Mouse (Mus musculus) neural tube, embryonic 11.5 days (tissue): ENCODE measurements around the gene Platr17. TPM values are rescaled to one million over a fixed set of nuclear protein-coding genes. Genes with fewer than 3 reads are reported as not detected.

Experiments
- ATAC-seq: fragments of 200-750 bp; cut with Nextera tagmentation; 2 replicates; pipeline ENCODE4 v1.8.0; 2017; ENCODE audit warnings: moderate number of reproducible peaks, mild to moderate bottlenecking, moderate TSS enrichment, moderate library complexity; ENCODE audit not compliant: insufficient read depth, low FRiP score, low TSS enrichment
- DNase-seq: peaks from one replicate; pipeline ENCODE4 v3.0.0-alpha.2; 2015; ENCODE audit warnings: low spot score
- H3K27ac ChIP-seq: fragments of 300-500 bp; sonication (generic); 2 replicates; pipeline ENCODE4 v1.5.1; 2014; ENCODE audit warnings: low read depth, mild to moderate bottlenecking, low read length
- H3K27me3 ChIP-seq: fragments of 300-500 bp; sonication (generic); 2 replicates; pipeline ENCODE4 v1.6.1; 2014; ENCODE audit warnings: mild to moderate bottlenecking, low read length, mixed read lengths; ENCODE audit not compliant: control insufficient read depth, insufficient read depth
- H3K36me3 ChIP-seq: fragments of 300-500 bp; sonication (generic); 2 replicates; pipeline ENCODE4 v1.6.1; 2014; ENCODE audit warnings: mild to moderate bottlenecking, low read length, moderate library complexity, mixed read lengths; ENCODE audit not compliant: control insufficient read depth, insufficient read depth
- H3K4me1 ChIP-seq: fragments of 300-500 bp; sonication (generic); 2 replicates; pipeline ENCODE4 v1.6.1; 2014; ENCODE audit warnings: low read length, mixed read lengths; ENCODE audit not compliant: control insufficient read depth, insufficient read depth
- H3K4me2 ChIP-seq: fragments of 300-500 bp; sonication (generic); 2 replicates; pipeline ENCODE4 v1.6.1; 2014; ENCODE audit warnings: low read depth, mild to moderate bottlenecking, moderate library complexity
- H3K4me3 ChIP-seq: fragments of 300-500 bp; sonication (generic); 2 replicates; pipeline ENCODE4 v1.5.1; 2014; ENCODE audit warnings: low read depth, low read length
- H3K9ac ChIP-seq: fragments of 300-500 bp; sonication (generic); 2 replicates; pipeline ENCODE4 v1.6.1; 2014; ENCODE audit warnings: mild to moderate bottlenecking, low read length
- H3K9me3 ChIP-seq: fragments of 300-500 bp; sonication (generic); 2 replicates; pipeline ENCODE4 v1.6.1; 2016; ENCODE audit warnings: low read length; ENCODE audit not compliant: control insufficient read depth
- WGBS: fragments of 180-500 bp; shearing (Covaris S2); extraction: QIAGEN DNeasy Blood & Tissue Kit; methylation state at CpG from one replicate; pipeline ENCODE4 v1.1.7; 2014; 5-methylcytosine and 5-hydroxymethylcytosine counted together
- polyA plus RNA-seq: library from polyadenylated mRNA; unstranded; fragments of >200 nt; fragmentation: Nextera tagmentation; extraction: Ambion mirVana; gene quantifications from 2 replicates; pipeline ENCODE4 v1.2.1, GENCODE M21; 2014

Gene Platr17
- polyA plus RNA-seq, 1 experiment from 2014 or later: not detected

DNA sequence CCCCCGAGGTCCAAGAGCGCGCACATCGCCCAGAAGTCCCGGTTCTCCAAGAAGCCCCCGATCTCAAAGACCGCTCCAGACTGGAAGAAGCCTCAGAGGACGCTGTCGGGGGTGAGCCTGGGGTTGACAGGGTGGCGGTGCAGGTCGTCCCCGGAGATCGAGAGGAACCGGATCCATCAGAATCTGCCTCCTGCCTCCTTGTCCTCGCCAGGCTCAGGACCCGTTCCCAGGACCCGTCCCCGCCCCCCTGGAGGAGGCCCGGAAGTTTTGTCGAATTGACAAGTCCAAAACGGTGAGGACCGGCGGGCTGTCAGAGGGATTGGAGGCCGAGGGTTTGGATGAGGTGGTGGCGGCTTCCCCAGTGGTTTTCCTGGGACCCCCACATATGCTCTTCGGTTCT, 36.0 kb downstream of the Platr17 start:
- H3K4me2 ChIP-seq: peak overlapping the region; percentile 95
- H3K36me3 ChIP-seq: peaks cover 14% of the 10 kb centered on the region
- peaks cover 12% of the 10 kb centered on the region for H3K4me1 ChIP-seq
- WGBS: 3% methylated on average over 26 of the region's 26 CpGs
- peak overlapping the region; percentile 81 for H3K4me3 ChIP-seq
- no peaks in the 10 kb centered on the region for H3K27me3 ChIP-seq
- H3K9ac ChIP-seq: peak overlapping the region; percentile 70
- DNase-seq (no peak), ATAC-seq (0 out of 2 replicates have a peak, but pooled peaks have one; percentile 10)
- no peaks in the 10 kb centered on the region for H3K9me3 ChIP-seq
- no peak overlapping the region for H3K27ac ChIP-seq

DNA sequence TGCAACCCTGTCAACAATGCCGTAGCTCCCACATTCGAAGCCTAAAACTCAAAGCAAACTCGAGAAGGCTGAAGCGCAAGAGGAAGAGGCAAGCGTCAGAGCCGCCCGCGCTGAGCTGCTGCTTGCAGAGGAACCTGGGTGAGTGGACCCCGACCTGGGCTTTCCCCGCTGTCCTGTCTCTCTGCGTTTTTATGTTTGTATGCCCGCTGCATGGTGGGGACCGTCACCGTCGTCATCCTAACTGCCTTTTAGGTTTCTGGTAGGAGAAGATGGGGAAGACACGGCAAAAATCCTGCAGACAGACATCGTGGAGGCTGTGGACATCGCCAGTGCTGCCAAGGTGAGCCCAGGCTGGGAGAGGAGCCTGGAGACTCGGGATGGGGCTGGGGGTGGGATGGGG, 36.4 kb downstream of the Platr17 start:
- Histone ChIP-seq H3K4me3 (peak overlapping the region; percentile 81), H3K9ac (peak overlapping the region; percentile 70), H3K9me3 (no peaks in the 10 kb centered on the region), H3K36me3 (peaks cover 14% of the 10 kb centered on the region), H3K4me2 (peak overlapping the region; percentile 95), H3K27ac (no peak overlapping the region), H3K27me3 (no peaks in the 10 kb centered on the region), H3K4me1 (peaks cover 12% of the 10 kb centered on the region)
- DNase-seq (no peak), ATAC-seq (no peak)
- 62% methylated on average over 19 of the region's 19 CpGs for WGBS

DNA sequence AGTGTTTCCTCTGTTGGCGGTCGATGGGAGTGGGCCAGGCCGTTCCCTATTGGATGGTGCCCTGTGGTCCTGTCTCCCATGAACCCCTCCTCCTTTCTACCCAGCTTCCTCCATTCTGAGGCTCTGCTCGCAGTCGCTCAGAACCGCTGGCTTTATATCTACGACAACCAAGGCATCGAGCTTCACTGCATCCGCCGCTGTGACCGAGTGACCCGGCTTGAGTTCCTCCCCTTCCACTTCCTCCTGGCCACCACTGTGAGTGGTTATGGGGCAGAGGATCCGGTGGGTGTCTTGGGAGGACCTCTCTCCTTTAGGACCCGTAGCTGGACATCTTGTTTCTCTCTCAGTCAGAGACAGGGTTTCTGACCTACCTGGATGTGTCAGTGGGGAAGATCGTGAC, 38.5 kb downstream of the Platr17 start:
- H3K27me3 ChIP-seq: no peaks in the 10 kb centered on the region
- 92% methylated on average over 15 of the region's 15 CpGs for WGBS
- H3K36me3 ChIP-seq: peaks cover 14% of the 10 kb centered on the region
- DNase-seq (no peak), ATAC-seq (no peak)
- H3K27ac ChIP-seq: no peak overlapping the region
- H3K4me3 ChIP-seq: no peak overlapping the region
- H3K4me1 ChIP-seq: peaks cover 12% of the 10 kb centered on the region
- no peaks in the 10 kb centered on the region for H3K9me3 ChIP-seq
- no peak overlapping the region for H3K4me2 ChIP-seq
- H3K9ac ChIP-seq: no peak overlapping the region

DNA sequence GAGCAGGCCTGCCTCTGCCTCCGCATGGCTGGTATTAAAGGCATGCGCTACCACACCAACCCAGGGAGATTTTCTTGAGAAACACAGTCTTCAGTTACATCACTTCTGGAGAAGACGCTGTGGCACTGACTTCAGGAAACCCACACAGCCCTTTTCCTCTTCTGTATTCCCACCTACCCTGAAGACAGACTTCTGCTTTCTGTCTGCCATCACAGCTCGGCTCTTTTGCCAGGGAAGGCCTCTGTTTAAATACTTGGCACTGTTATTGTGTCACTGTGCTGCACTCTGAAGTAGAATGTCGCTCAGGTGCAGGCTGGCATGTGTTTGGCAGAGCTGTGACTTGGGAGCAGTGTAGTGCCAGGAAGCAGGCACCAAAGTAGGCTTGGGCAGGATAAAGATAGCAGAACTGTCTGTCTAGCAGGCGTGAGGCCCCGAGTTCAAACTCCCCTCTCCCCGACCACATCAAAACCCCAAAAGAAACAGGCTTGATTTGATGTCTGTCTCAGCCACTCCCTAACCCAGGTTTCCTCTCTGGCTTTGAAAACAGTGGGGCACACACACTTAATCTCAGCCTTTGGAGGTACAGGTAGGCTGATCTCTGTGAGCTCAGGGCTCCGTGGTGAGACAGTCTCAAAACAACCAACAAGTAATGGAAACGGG, 42.6 kb downstream of the Platr17 start:
- H3K36me3 ChIP-seq: peaks cover 14% of the 10 kb centered on the region

DNA sequence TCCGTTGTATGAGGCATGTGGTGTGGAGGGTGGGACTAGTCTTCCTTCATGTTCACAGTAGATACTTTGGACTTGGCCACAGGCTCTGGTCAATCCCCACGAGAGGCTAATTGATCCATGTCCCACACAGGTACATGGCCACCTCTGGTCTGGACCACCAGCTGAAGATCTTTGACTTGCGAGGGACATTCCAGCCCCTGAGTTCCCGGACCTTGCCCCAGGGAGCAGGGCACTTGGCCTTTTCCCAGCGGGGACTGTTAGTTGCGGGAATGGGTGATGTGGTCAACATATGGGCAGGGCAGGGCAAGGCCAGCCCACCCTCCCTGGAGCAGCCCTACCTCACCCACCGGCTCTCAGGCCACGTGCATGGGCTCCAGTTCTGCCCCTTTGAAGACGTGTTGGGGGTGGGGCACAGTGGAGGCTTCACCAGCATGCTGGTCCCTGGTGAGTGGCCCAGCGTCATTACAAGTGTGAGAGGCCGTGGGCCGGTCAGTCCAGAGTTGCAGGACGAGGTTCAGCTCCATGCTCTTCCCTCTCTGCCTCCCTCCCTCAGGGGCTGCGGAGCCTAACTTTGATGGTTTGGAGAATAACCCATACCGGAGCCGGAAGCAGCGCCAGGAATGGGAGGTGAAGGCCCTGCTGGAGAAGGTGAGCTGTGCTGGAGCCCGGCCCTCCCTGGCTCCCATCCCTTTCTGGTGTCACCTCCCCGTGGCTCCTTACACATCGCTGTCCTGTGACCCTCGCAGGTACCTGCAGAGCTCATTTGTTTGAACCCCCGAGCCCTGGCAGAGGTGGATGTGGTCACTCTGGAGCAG, 43.4 kb downstream of the Platr17 start:
- Histone ChIP-seq H3K4me2 (no peak overlapping the region), H3K27me3 (no peaks in the 10 kb centered on the region), H3K9ac (no peak overlapping the region), H3K4me3 (no peak overlapping the region), H3K9me3 (no peaks in the 10 kb centered on the region), H3K27ac (no peak overlapping the region), H3K4me1 (peaks cover 29% of the 10 kb centered on the region), H3K36me3 (peaks cover 17% of the 10 kb centered on the region)
- DNase-seq (no peak), ATAC-seq (no peak)
- 86% methylated on average over 22 of the region's 22 CpGs for WGBS

More for the DNA sequence above, 42.6 kb downstream of the Platr17 start:
- DNase-seq: no peak
- Histone ChIP-seq H3K27ac (no peak overlapping the region), H3K27me3 (no peaks in the 10 kb centered on the region), H3K4me3 (no peak overlapping the region), H3K4me2 (no peak overlapping the region), H3K9ac (no peak overlapping the region), H3K9me3 (no peaks in the 10 kb centered on the region), H3K4me1 (peaks cover 21% of the 10 kb centered on the region)
- no peak for ATAC-seq
- 94% methylated on average over 10 of the region's 10 CpGs for WGBS

DNA sequence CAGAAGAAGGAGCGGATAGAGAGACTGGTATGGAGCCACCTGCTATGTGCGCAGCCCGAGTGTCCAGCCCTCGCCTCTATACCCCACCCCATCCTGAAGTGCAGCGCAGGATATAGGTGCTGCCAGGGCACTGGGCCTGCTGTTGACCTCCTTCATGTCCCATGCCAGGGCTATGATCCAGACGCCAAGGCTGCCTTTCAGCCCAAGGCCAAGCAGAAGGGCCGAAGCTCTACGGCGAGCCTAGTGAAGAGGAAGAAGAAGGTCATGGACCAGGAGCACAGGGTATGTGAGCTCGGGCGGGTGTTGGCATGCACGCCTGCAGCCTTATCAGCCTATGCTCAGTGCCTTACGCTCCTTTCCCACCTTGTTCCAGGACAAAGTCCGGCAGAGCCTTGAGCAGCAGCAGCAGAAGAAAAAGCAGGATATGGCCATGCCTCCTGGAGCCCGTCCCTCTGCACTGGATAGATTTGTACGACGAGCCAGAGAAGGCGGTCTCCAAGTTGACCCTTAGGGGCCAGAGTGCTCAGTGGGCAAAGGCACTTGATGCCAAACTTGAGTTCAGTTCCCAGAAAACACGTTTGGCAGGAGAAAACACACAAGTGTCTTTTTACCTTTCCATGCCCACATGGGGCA, 44.1 kb downstream of the Platr17 start:
- H3K27me3 ChIP-seq: no peaks in the 10 kb centered on the region
- ATAC-seq (no peak), DNase-seq (no peak)
- no peak overlapping the region for H3K27ac ChIP-seq
- 92% methylated on average over 19 of the region's 19 CpGs for WGBS
- peaks cover 16% of the 10 kb centered on the region for H3K36me3 ChIP-seq
- no peaks in the 10 kb centered on the region for H3K9me3 ChIP-seq
- peaks cover 31% of the 10 kb centered on the region for H3K4me1 ChIP-seq
- H3K4me3 ChIP-seq: no peak overlapping the region
- H3K4me2 ChIP-seq: no peak overlapping the region
- no peak overlapping the region for H3K9ac ChIP-seq

DNA sequence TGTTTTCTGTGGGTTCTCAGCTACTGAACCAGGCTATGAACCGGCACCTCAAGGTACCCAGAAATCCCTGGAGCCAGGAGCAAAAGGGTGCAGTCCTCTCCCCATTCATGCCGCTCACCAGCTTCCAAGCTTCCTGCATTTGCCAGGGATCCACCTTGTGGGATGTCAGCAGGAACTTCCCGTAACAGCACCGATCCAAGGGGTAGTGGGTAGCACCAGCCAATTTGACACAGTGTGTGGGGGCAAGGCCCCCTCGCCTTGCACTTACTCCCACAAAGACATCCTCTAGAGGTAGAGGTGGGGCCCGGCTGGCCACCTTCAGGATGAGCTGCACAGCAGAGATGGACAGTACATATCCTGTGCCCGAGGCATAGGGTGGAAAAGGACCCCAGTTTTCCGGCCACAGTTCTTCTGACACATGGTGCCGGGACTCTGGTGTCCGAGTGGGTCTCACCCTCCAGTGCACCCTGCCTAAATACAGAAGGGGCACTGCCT, 45.2 kb downstream of the Platr17 start:
- no peak for ATAC-seq
- Histone ChIP-seq H3K4me3 (peak overlapping the region; percentile 39; the same call in 1 of the 2 replicates), H3K4me1 (peaks cover 39% of the 10 kb centered on the region), H3K9ac (peak overlapping the region; percentile 69), H3K27ac (0 out of 2 replicates have a peak overlapping the region, but pooled peaks have one; percentile 17), H3K9me3 (no peaks in the 10 kb centered on the region), H3K4me2 (peak overlapping the region; percentile 82), H3K27me3 (no peaks in the 10 kb centered on the region), H3K36me3 (peaks cover 10% of the 10 kb centered on the region; the same call in 1 of the 2 replicates)
- WGBS: 72% methylated on average over 10 of the region's 10 CpGs
- no peak for DNase-seq

DNA sequence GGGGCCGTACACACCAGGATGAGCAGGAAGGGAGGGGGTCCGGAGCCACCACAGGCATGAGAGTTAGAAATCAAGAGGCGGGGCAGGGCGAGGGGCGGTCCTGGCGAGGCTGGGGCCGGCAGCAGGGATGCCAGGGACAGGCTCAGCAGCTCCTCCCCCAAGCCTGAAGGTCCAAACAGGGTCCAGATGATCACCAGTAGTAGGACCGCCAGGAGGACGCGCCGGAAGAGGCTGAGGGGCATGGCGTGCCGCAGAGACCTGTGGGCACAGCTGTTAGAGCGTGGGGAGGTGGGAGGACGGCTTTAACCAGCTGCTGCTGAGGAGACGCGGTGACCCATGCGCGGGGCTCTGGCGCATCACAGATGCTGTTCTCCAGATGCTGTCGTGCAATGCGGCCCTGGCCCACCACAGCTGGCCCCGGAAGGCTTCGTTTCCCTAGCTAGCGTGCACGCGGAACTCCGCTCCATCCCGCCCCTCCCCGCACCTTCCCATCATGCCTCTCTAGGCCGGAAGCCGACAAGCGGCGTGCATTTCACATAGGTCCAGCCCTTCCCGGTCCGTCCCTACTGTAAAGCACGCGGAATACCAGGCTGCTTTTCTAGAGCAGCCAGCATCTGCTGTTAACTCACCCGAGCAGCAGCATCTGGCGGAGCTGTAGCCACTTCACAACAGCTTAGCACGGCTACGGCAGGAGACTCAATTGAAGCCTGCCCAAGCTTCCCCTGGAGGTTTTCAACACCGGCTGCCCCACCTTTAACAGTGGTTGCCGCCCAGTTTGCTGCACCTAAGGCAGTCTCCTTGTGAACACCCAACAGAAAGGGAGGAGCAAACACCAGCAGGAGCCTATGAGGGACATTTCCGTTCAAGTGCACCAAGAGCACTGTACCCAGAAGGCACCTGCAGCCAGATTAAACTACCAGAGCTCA, 46.3 kb downstream of the Platr17 start, which contains the start of gene B3galt4:
TSS of gene B3galt4 (minus strand) at position 468 of the 926 bp plus-strand sequence.
- under 1% methylated on average over 45 of the region's 45 CpGs for WGBS
- Histone ChIP-seq H3K4me1 (peaks cover 39% of the 10 kb centered on the region), H3K9ac (peak within 1 kb of the TSS; percentile 69), H3K27ac (peak within 1 kb of the TSS; percentile 86), H3K9me3 (no peaks in the 10 kb centered on the region), H3K4me2 (peak within 1 kb of the TSS; percentile 82), H3K4me3 (peak within 1 kb of the TSS; percentile 39), H3K36me3 (peaks cover 10% of the 10 kb centered on the region; the same call in 1 of the 2 replicates), H3K27me3 (no peaks in the 10 kb centered on the region)
- peak; percentile 86 for DNase-seq
- peak; percentile 51 for ATAC-seq
